Mouse (Mus musculus) kidney, embryonic 14.5 days (tissue): ENCODE measurements around the gene Gm5129. TPM values are rescaled to one million over a fixed set of nuclear protein-coding genes. Genes with fewer than 3 reads are reported as not detected.

ENCODE experiments used
- ATAC-seq: fragments of 200-750 bp; cut with Nextera tagmentation; 2 replicates; pipeline ENCODE4 v1.8.0; 2017; ENCODE audit warnings: moderate number of reproducible peaks, mild to moderate bottlenecking, moderate TSS enrichment, moderate library complexity; ENCODE audit not compliant: low FRiP score, low TSS enrichment
- H3K27ac ChIP-seq: fragments of 300-500 bp; sonication (generic); 2 replicates; pipeline ENCODE4 v1.5.1; 2014; ENCODE audit warnings: low read depth, mild to moderate bottlenecking, low read length, moderate library complexity, mixed read lengths
- H3K27me3 ChIP-seq: fragments of 300-500 bp; sonication (generic); 2 replicates; pipeline ENCODE4 v1.6.1; 2014; ENCODE audit warnings: mild to moderate bottlenecking, low read length; ENCODE audit not compliant: control insufficient read depth, insufficient read depth
- H3K36me3 ChIP-seq: fragments of 300-500 bp; sonication (generic); 2 replicates; pipeline ENCODE4 v1.6.1; 2014; ENCODE audit warnings: low read length, mixed read lengths; ENCODE audit not compliant: control insufficient read depth, insufficient read depth
- H3K4me1 ChIP-seq: fragments of 300-500 bp; sonication (generic); 2 replicates; pipeline ENCODE4 v1.6.1; 2014; ENCODE audit warnings: low read length, mixed read lengths; ENCODE audit not compliant: control insufficient read depth, insufficient read depth
- H3K4me2 ChIP-seq: fragments of 300-500 bp; sonication (generic); replicated peaks from 2 replicates; pipeline ENCODE4 v1.6.1; 2014; ENCODE audit warnings: low read depth, mild to moderate bottlenecking, low read length
- H3K4me3 ChIP-seq: fragments of 300-500 bp; sonication (generic); 2 replicates; pipeline ENCODE4 v1.5.1; 2014; ENCODE audit warnings: mild to moderate bottlenecking, low read length
- H3K9ac ChIP-seq: fragments of 300-500 bp; sonication (generic); 2 replicates; pipeline ENCODE4 v1.6.1; 2014; ENCODE audit warnings: low read depth, mild to moderate bottlenecking, low read length, moderate library complexity
- H3K9me3 ChIP-seq: fragments of 300-500 bp; sonication (generic); 2 replicates; pipeline ENCODE4 v1.6.1; 2016; ENCODE audit warnings: low read length; ENCODE audit not compliant: control insufficient read depth
- WGBS: fragments of 180-500 bp; shearing (Covaris S2); extraction: QIAGEN DNeasy Blood & Tissue Kit; methylation state at CpG from one replicate; pipeline ENCODE4 v1.1.7; 2014; 5-methylcytosine and 5-hydroxymethylcytosine counted together
- polyA plus RNA-seq: library from polyadenylated mRNA; unstranded; fragments of >200 nt; fragmentation: Nextera tagmentation; extraction: Ambion mirVana; gene quantifications from 2 replicates; pipeline ENCODE4 v1.2.1, GENCODE M21; 2014

Gm5129 gene
- polyA plus RNA-seq, 1 experiment from 2014 or later: not detected

DNA sequence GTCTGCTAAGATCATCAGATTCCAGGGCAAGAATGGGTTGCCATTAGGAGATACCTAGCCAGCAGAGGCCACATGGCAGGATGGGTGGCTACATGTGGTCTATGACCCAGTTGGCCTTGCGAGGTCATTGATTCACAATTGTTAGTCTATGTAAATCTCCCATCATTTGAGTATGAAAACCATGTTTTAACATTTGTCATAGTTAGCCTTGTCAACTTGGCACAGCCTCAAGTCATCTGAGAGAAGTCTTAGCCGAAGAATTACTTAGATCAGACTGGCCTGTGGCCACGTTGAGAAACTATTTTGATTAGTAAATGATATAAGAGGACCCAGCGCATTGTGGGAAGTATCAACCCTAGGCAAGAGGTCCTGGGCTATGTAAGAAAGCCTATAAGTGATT is 28.5 kb downstream of the Gm5129 start:
- H3K27ac ChIP-seq: no peak overlapping the region
- WGBS: 87% methylated on average over 4 of the region's 4 CpGs
- no peaks in the 10 kb centered on the region for H3K36me3 ChIP-seq
- no peaks in the 10 kb centered on the region for H3K27me3 ChIP-seq
- H3K9me3 ChIP-seq: no peaks in the 10 kb centered on the region
- no peak overlapping the region for H3K4me3 ChIP-seq
- H3K4me2 ChIP-seq: no peak overlapping the region
- no peak for ATAC-seq
- H3K4me1 ChIP-seq: no peaks in the 10 kb centered on the region
- H3K9ac ChIP-seq: no peak overlapping the region

GRCm38 (mm10) chr5:29699520-29700202 is 36.1 kb downstream of the Gm5129 start:
- Histone ChIP-seq H3K27me3 (no peaks in the 10 kb centered on the region), H3K27ac (no peak overlapping the region), H3K4me3 (no peak overlapping the region), H3K9ac (no peak overlapping the region), H3K36me3 (no peaks in the 10 kb centered on the region), H3K4me2 (no peak overlapping the region), H3K9me3 (no peaks in the 10 kb centered on the region), H3K4me1 (no peaks in the 10 kb centered on the region)
- 89% methylated on average over 2 of the region's 2 CpGs for WGBS
- no peak for ATAC-seq

DNA sequence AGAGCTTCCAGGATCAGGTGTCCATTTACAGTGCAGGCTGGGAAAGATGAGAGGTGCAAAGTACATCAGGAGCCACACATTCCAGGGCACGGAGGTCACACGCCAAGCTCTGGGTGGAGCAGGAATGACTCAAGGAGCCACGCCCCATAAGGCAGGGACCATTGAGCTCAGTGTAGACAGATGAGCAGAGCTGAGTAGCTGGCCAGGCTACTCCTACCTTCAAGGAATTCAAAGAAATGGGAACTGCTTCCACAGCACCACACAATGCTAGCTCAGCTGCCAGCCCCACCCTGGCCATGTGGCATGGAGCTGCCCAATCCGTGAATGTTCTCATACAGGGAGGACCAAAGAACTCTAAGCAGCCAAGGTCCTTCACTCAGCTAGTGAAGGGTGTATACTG is 37.2 kb downstream of the Gm5129 start:
- Histone ChIP-seq H3K4me1 (no peaks in the 10 kb centered on the region), H3K4me3 (no peak overlapping the region), H3K9ac (no peak overlapping the region), H3K27me3 (no peaks in the 10 kb centered on the region), H3K9me3 (no peaks in the 10 kb centered on the region), H3K36me3 (no peaks in the 10 kb centered on the region), H3K27ac (no peak overlapping the region), H3K4me2 (no peak overlapping the region)
- no peak for ATAC-seq
- WGBS: 80% methylated on average over 4 of the region's 4 CpGs

DNA sequence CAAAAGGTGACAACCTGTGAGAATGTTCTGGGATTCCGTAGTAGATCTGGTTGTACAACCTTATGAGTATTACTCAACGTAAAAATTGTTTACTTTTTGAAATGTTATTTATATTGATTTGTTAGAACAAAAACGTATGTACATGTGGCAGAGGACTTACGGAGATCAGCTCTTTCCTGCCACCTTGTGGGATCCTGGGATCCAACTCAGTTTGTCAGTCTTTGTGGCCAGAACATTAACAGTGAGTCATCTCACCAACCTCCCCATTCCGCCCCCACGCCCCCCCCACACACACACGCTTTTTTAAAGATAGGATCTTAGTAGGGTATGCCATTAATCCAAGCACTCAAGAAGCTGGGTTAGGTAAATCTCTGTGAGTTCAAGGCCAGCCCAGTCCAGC is 47.4 kb downstream of the Gm5129 start:
- Histone ChIP-seq H3K36me3 (no peaks in the 10 kb centered on the region), H3K4me2 (no peak overlapping the region), H3K27me3 (no peaks in the 10 kb centered on the region), H3K4me1 (no peaks in the 10 kb centered on the region), H3K9ac (no peak overlapping the region), H3K4me3 (no peak overlapping the region), H3K9me3 (no peaks in the 10 kb centered on the region), H3K27ac (no peak overlapping the region)
- 53% methylated on average over 7 of the region's 7 CpGs for WGBS
- ATAC-seq: no peak

DNA sequence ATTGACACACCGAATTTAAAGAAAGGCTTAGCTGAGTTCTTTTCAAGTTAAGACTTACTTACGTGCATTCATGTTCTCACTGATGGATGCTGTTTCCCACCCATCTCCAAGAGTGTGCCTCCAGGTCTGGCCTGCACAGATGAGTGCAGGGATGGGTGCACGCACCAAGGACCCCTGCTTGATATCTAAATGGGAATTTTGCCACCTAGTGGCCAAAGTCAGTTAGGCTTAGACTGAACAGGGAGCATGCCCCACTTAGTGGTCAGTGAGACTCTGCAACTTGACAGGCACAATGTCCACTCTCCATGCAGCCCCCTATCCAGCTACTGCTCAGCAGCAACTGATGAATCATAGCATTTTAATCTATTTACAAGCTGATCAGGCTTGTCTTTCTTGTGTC is 48.1 kb downstream of the Gm5129 start:
- H3K27me3 ChIP-seq: no peaks in the 10 kb centered on the region
- ATAC-seq: peak; percentile 78
- H3K27ac ChIP-seq: no peak overlapping the region
- no peak overlapping the region for H3K4me2 ChIP-seq
- H3K4me3 ChIP-seq: no peak overlapping the region
- no peak overlapping the region for H3K9ac ChIP-seq
- 56% methylated on average over 3 of the region's 3 CpGs for WGBS
- H3K36me3 ChIP-seq: no peaks in the 10 kb centered on the region
- no peaks in the 10 kb centered on the region for H3K9me3 ChIP-seq
- H3K4me1 ChIP-seq: no peaks in the 10 kb centered on the region

Other genes with a start within 250 kb of the Gm5129 start
- 26.0 and 42.2 TPM in 2 replicates for gene Ube3c, start 166.7 kb downstream of the Gm5129 start, polyA plus RNA-seq
- gene Dnajb6, start 248 bp downstream of the Gm5129 start, polyA plus RNA-seq: 130 and 141 TPM in 2 replicates